Mouse (Mus musculus) megakaryocyte, embryonic 14.5 days (primary cell): ENCODE results near the gene Stk31.

ENCODE experiments used
- FLI1 ChIP-seq: IDR thresholded peaks from 2 replicates; pipeline ENCODE4 v1.6.1; 2012; ENCODE audit warnings: low read length, inconsistent platforms, mixed read lengths
- GATA1 ChIP-seq: IDR thresholded peaks from 3 replicates; pipeline ENCODE4 v1.6.1; 2012; ENCODE audit warnings: mixed read lengths, low read length, inconsistent platforms, borderline replicate concordance

- TF ChIP-seq GATA1 (no peak), FLI1 (no peak)
Measured at GRCm38 (mm10) chr6:49378328-49378727, 17.1 kb upstream of the Stk31 start.
